Mouse (Mus musculus): ENCODE measurements around the gene Arhgef28. TPM values are rescaled to one million over a fixed set of nuclear protein-coding genes. Genes with fewer than 3 reads are reported as not detected.

Gene Arhgef28
- polyA plus RNA-seq, 1 experiment from 2014 or later = 10.8 TPM

- H3K4me3 ChIP-seq (ENCODE audit: control insufficient read depth in 1 of 2, insufficient read depth in 1 of 2, low read depth in 1 of 2, low read length in 2 of 2) = no peak overlapping the region
- no peaks in the 10 kb centered on the region for H3K9me3 ChIP-seq (ENCODE audit: control insufficient read depth, low read length)
- H3K27me3 ChIP-seq (ENCODE audit: control insufficient read depth, insufficient read depth, low read length) = no peaks in the 10 kb centered on the region
- H3K36me3 ChIP-seq (ENCODE audit: control insufficient read depth, insufficient read depth, low read length) = no peaks in the 10 kb centered on the region
- WGBS = 17% methylated on average over 14 of the region's 14 CpGs
- 0 out of 2 replicates have a peak, but pooled peaks have one; percentile 9 for ATAC-seq (ENCODE audit: insufficient number of reproducible peaks, insufficient read depth, low FRiP score, low read depth)
- peak overlapping the region; percentile 29 to 48 for H3K27ac ChIP-seq (replicated peaks in 1 of 2; ENCODE audit: control insufficient read depth in 1 of 2, insufficient read depth in 1 of 2, low read depth in 2 of 2, low read length in 2 of 2)
- peaks cover 15 to 30% of the 10 kb centered on the region in 2 experiments for H3K4me1 ChIP-seq (ENCODE audit: control insufficient read depth in 2 of 2, insufficient read depth in 2 of 2, low read length in 2 of 2)
- H3K9ac ChIP-seq (ENCODE audit: low read length) = no peak overlapping the region
- peak overlapping the region; percentile 48 for H3K4me2 ChIP-seq (ENCODE audit: low read length)
Observed at GRCm38 (mm10) chr13:98124113-98124745, 82.0 kb downstream of the Arhgef28 start.

- Histone ChIP-seq H3K4me2 (ENCODE audit: low read length) (no peak overlapping the region), H3K27ac (replicated peaks in 1 of 2; ENCODE audit: control insufficient read depth in 1 of 2, insufficient read depth in 1 of 2, low read depth in 2 of 2, low read length in 2 of 2) (no peak overlapping the region), H3K27me3 (ENCODE audit: control insufficient read depth, insufficient read depth, low read length) (no peaks in the 10 kb centered on the region), H3K9me3 (ENCODE audit: control insufficient read depth, low read length) (no peaks in the 10 kb centered on the region), H3K4me3 (ENCODE audit: control insufficient read depth in 1 of 2, insufficient read depth in 1 of 2, low read depth in 1 of 2, low read length in 2 of 2) (no peak overlapping the region), H3K9ac (ENCODE audit: low read length) (no peak overlapping the region), H3K4me1 (ENCODE audit: control insufficient read depth in 2 of 2, insufficient read depth in 2 of 2, low read length in 2 of 2) (peaks cover 19 to 33% of the 10 kb centered on the region in 2 experiments), H3K36me3 (ENCODE audit: control insufficient read depth, insufficient read depth, low read length) (no peaks in the 10 kb centered on the region)
- no peak for ATAC-seq (ENCODE audit: insufficient number of reproducible peaks, insufficient read depth, low FRiP score, low read depth)
- WGBS = 71% methylated on average over 4 of the region's 4 CpGs
Observed at GRCm38 (mm10) chr13:98122766-98123165, 83.5 kb downstream of the Arhgef28 start.

GRCm38 (mm10) chr13:98121993-98122392 lies 84.2 kb downstream of the Arhgef28 start:
- no peak for ATAC-seq (ENCODE audit: insufficient number of reproducible peaks, insufficient read depth, low FRiP score, low read depth)
- Histone ChIP-seq H3K36me3 (ENCODE audit: control insufficient read depth, insufficient read depth, low read length) (no peaks in the 10 kb centered on the region), H3K4me1 (ENCODE audit: control insufficient read depth in 2 of 2, insufficient read depth in 2 of 2, low read length in 2 of 2) (peaks cover 20 to 33% of the 10 kb centered on the region in 2 experiments), H3K27me3 (ENCODE audit: control insufficient read depth, insufficient read depth, low read length) (no peaks in the 10 kb centered on the region), H3K4me3 (ENCODE audit: control insufficient read depth in 1 of 2, insufficient read depth in 1 of 2, low read depth in 1 of 2, low read length in 2 of 2) (no peak overlapping the region), H3K9ac (ENCODE audit: low read length) (no peak overlapping the region), H3K4me2 (ENCODE audit: low read length) (no peak overlapping the region), H3K27ac (replicated peaks in 1 of 2; ENCODE audit: control insufficient read depth in 1 of 2, insufficient read depth in 1 of 2, low read depth in 2 of 2, low read length in 2 of 2) (no peak overlapping the region), H3K9me3 (ENCODE audit: control insufficient read depth, low read length) (no peaks in the 10 kb centered on the region)
- WGBS = 62% methylated on average over 5 of the region's 5 CpGs

- Histone ChIP-seq H3K4me2 (ENCODE audit: low read length) (no peak overlapping the region), H3K9ac (ENCODE audit: low read length) (no peak overlapping the region), H3K27ac (replicated peaks in 1 of 2; ENCODE audit: control insufficient read depth in 1 of 2, insufficient read depth in 1 of 2, low read depth in 2 of 2, low read length in 2 of 2) (0 out of 4 replicates have a peak overlapping the region, but pooled peaks of 1 of the 2 experiments have one; percentile 51), H3K4me3 (ENCODE audit: control insufficient read depth in 1 of 2, insufficient read depth in 1 of 2, low read depth in 1 of 2, low read length in 2 of 2) (no peak overlapping the region), H3K4me1 (ENCODE audit: control insufficient read depth in 2 of 2, insufficient read depth in 2 of 2, low read length in 2 of 2) (peaks cover 23 to 31% of the 10 kb centered on the region in 2 experiments), H3K27me3 (ENCODE audit: control insufficient read depth, insufficient read depth, low read length) (no peaks in the 10 kb centered on the region), H3K36me3 (ENCODE audit: control insufficient read depth, insufficient read depth, low read length) (no peaks in the 10 kb centered on the region), H3K9me3 (ENCODE audit: control insufficient read depth, low read length) (no peaks in the 10 kb centered on the region)
- 86% methylated on average over 4 of the region's 4 CpGs for WGBS
- no peak for ATAC-seq (ENCODE audit: insufficient number of reproducible peaks, insufficient read depth, low FRiP score, low read depth)
Observed at GRCm38 (mm10) chr13:98121124-98121470, 85.1 kb downstream of the Arhgef28 start.

GRCm38 (mm10) chr13:98120356-98121123 lies 85.7 kb downstream of the Arhgef28 start:
- Histone ChIP-seq H3K4me1 (ENCODE audit: control insufficient read depth in 2 of 2, insufficient read depth in 2 of 2, low read length in 2 of 2) (peaks cover 22 to 29% of the 10 kb centered on the region in 2 experiments), H3K27ac (replicated peaks in 1 of 2; ENCODE audit: control insufficient read depth in 1 of 2, insufficient read depth in 1 of 2, low read depth in 2 of 2, low read length in 2 of 2) (0 out of 4 replicates have a peak overlapping the region, but pooled peaks of 1 of the 2 experiments have one; percentile 51), H3K36me3 (ENCODE audit: control insufficient read depth, insufficient read depth, low read length) (no peaks in the 10 kb centered on the region), H3K4me3 (ENCODE audit: control insufficient read depth in 1 of 2, insufficient read depth in 1 of 2, low read depth in 1 of 2, low read length in 2 of 2) (no peak overlapping the region), H3K4me2 (ENCODE audit: low read length) (no peak overlapping the region), H3K9ac (ENCODE audit: low read length) (no peak overlapping the region), H3K27me3 (ENCODE audit: control insufficient read depth, insufficient read depth, low read length) (no peaks in the 10 kb centered on the region), H3K9me3 (ENCODE audit: control insufficient read depth, low read length) (no peaks in the 10 kb centered on the region)
- ATAC-seq (ENCODE audit: insufficient number of reproducible peaks, insufficient read depth, low FRiP score, low read depth) = no peak
- WGBS = 72% methylated on average over 11 of the region's 11 CpGs

GRCm38 (mm10) chr13:98118291-98118690 lies 87.9 kb downstream of the Arhgef28 start:
- no peaks in the 10 kb centered on the region for H3K27me3 ChIP-seq (ENCODE audit: control insufficient read depth, insufficient read depth, low read length)
- no peak overlapping the region for H3K4me2 ChIP-seq (ENCODE audit: low read length)
- H3K4me1 ChIP-seq (ENCODE audit: control insufficient read depth in 2 of 2, insufficient read depth in 2 of 2, low read length in 2 of 2) = peaks cover 11% of the 10 kb centered on the region in 2 experiments; a peak in 3 of 4 replicates
- H3K36me3 ChIP-seq (ENCODE audit: control insufficient read depth, insufficient read depth, low read length) = no peaks in the 10 kb centered on the region
- no peak overlapping the region for H3K9ac ChIP-seq (ENCODE audit: low read length)
- H3K9me3 ChIP-seq (ENCODE audit: control insufficient read depth, low read length) = no peaks in the 10 kb centered on the region
- peak overlapping the region in 1 of 2 experiments; percentile 24; a peak in 1 of 4 replicates for H3K27ac ChIP-seq (replicated peaks in 1 of 2; ENCODE audit: control insufficient read depth in 1 of 2, insufficient read depth in 1 of 2, low read depth in 2 of 2, low read length in 2 of 2)
- no peak overlapping the region for H3K4me3 ChIP-seq (ENCODE audit: control insufficient read depth in 1 of 2, insufficient read depth in 1 of 2, low read depth in 1 of 2, low read length in 2 of 2)
- ATAC-seq (ENCODE audit: insufficient number of reproducible peaks, insufficient read depth, low FRiP score, low read depth) = no peak
- WGBS = 42% methylated on average over 4 of the region's 4 CpGs

GRCm38 (mm10) chr13:98117566-98118254 lies 88.5 kb downstream of the Arhgef28 start:
- Histone ChIP-seq H3K9me3 (ENCODE audit: control insufficient read depth, low read length) (no peaks in the 10 kb centered on the region), H3K4me2 (ENCODE audit: low read length) (no peak overlapping the region), H3K27me3 (ENCODE audit: control insufficient read depth, insufficient read depth, low read length) (no peaks in the 10 kb centered on the region), H3K9ac (ENCODE audit: low read length) (no peak overlapping the region), H3K36me3 (ENCODE audit: control insufficient read depth, insufficient read depth, low read length) (no peaks in the 10 kb centered on the region), H3K4me1 (ENCODE audit: control insufficient read depth in 2 of 2, insufficient read depth in 2 of 2, low read length in 2 of 2) (peaks cover 11% of the 10 kb centered on the region in 2 experiments; a peak in 3 of 4 replicates), H3K4me3 (ENCODE audit: control insufficient read depth in 1 of 2, insufficient read depth in 1 of 2, low read depth in 1 of 2, low read length in 2 of 2) (no peak overlapping the region), H3K27ac (replicated peaks in 1 of 2; ENCODE audit: control insufficient read depth in 1 of 2, insufficient read depth in 1 of 2, low read depth in 2 of 2, low read length in 2 of 2) (peak overlapping the region; percentile 45 to 71)
- 55% methylated on average over 7 of the region's 7 CpGs for WGBS
- 0 out of 2 replicates have a peak, but pooled peaks have one; percentile 31 for ATAC-seq (ENCODE audit: insufficient number of reproducible peaks, insufficient read depth, low FRiP score, low read depth)
